Mouse (Mus musculus) frontal cortex, postnatal 25 days (tissue): ENCODE measurements around the gene Samd4.
"Not testable (repeated sequence)": the region's sequence is repeated elsewhere in the genome, so short reads cannot be mapped to it uniquely, and the experiment has no call there.

Experiments used
- DNase-seq, 2 experiments: peaks; one replicate each; pipeline ENCODE4 v3.0.0; 2022; ENCODE audit warnings: low spot score in 2 of 2

The Samd4 gene

DNA sequence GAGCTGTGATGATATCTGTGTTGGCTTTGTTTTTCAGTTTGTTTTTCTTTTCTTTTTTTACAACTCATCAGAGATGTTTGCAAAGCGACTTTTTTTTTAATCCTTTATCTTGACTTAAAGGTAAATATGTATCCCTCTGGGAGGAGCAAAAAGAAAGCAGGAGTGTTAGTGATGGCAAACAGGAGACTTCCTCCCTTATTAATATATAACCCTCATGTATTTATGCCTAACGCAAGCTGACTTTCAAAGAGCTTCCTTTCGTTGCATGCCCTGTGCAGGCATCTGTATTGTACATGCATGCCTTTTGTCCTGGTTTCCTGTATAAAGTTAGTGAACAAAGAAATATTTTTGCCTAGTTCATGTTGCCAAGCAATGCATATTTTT lies 222.5 kb downstream of the Samd4 start:
- no peak for DNase-seq

DNA sequence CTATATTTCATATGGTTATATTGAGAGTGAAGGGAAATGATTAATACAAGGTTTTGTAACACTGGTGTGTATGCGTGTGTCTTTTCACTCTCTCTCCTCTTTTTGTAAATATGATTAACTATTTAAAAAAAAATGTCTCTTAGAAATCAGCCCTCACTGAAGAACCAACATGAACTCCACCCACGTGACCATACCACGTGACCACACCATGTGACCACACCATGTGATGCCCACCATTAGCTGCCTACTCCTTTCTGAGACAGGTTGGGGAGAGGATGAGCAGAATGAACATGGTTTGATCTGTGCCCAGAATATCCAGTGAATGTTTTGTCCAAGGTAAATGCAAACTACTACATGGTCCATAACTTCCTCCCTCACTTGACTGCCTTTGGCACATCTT lies 223.1 kb downstream of the Samd4 start:
- DNase-seq = no peak

DNA sequence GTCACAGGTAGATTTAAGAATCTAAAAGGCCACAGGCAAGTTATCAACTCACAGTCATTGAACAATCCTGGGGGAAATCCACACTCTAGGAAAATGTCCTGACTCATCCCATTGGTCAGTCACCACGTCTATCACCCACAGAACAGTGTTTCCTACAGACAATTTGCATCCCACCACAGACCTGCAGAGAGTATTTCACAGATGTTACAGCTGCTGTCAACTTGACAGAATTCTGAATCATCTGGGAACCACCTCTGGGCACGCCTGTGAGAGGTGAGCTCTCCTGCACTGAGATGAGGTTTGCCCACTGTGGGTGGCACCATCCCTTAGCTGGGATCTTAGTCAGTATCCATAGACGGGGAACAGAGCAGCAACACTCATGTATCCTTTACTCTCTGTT lies 224.8 kb downstream of the Samd4 start:
- DNase-seq = no peak

DNA sequence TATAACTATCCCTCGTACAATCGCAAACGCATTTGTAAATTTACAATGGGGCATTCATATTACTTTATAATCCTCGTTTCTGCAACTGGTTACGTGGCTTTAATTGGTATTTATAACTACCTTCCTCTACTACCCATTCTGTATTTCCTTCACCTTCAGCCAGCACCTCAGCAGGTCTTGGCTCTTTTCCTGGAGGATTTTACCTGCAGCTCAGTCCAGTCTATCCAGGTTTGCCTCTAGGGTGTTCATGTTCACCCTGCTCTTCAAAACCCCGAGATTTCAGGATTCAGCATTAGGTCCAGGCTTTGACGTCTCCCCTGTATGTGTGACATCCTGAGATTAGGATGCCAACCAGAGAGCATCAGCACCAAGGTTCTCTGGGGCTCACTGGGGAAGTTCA lies 227.7 kb downstream of the Samd4 start:
- DNase-seq = not testable (repeated sequence)

DNA sequence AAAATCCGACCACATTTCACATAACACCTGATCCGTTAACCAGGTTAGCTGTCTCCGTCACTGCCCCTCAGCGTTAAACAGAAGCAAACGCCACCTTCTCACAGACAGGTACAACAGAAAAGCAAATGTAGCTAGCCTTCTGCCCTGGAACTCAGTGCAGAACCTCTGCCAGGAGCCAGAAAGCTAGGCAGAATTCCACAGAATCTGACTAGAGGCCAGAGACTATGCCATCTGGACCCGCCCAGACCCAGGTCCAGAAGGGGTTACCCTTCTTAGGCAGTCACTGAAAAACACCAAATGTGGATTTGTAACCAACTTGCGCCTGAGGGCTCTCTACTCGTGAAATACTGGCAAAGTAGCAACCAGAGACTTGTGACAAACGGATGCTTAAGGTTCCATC lies 228.7 kb downstream of the Samd4 start:
- no peak for DNase-seq

DNA sequence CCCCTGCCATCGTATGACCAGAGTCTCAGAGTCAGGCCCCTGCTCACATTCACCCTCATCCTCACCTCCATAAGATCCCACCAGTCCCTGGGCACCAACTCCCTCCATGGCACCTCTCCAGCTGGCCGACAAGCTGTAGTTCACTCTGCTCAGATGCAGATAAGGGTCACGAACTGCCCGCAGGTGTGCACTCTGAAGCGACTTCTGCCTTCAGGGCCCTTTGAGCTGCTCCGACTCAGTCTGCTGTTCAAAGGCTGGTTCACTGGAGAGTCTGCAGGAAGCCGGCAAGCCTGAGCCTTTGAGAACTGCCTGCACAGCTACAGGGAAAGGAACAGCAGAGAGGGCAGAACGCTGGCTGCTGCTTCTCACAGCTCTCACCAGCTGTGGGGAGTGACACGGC lies 232.5 kb downstream of the Samd4 start:
- no peak for DNase-seq

DNA sequence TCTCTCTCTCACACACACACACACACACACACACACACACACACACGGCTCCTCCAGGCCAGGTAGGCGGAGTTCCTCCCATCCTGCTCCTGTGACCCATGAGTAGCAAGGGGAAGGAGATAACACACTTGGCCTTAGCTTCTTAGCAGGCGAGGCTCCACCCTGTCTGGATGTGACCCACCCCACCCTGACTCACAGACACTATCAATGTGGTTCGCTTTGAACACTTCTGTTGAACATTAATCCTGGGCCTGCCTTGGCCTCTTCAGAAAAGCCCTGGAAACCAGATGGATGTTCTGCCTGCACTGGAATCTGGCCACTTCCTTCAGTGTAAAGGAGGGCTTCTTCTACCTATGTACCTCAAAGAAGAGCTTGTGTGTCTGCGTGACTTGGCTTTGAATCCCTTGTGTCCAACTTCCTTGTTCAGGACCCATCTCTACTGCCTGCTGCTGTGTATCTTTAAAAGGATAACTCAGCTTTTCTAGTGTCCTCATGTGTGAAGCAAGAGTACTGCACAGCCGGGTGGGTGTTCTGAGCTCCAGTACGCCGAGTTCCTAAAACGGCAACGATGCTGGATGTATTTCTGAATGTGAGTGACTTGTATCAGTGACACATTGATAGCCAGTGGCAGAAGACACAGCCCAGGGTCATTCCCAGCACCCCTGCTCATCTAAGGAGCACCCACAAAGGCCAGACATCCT lies 233.6 kb downstream of the Samd4 start:
- DNase-seq = no peak

DNA sequence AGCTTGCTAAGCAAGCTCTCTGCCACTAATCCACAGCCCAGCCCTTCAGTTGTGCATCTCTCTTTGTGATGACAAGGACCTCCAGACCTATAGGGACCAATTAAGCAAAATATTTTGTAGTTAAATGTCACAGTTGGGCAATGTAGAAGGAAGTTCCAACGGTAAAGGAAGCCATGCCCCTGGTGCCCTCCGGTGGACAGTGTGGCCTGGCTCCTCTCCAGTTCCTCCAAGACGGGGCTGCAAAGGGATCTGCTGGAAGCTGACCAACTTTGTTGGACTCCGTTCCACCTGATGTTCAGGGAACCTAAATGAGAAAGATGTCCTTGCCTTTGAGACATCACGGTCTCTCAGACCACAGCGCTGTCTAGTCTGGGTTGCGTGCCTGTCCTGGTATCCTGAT lies 234.9 kb downstream of the Samd4 start:
- no peak for DNase-seq

DNA sequence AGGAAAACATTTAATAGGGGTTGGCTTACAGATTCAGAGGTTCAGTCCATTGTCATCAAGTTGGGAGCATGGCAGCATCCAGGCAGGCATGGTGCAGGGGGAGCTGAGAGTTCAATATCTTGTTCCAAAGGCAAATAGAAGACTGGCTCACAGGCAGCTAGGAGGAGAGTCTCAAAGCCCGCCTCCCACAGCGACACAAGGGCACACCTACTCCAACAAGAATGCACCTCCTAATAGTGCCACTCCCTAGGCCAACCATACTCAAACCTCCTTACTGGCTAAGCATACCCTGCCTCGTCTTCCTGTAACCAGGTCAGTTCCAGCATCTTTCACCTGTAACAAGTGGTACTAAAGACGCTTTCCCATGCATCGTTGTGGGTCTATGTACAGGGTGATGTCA lies 245.3 kb downstream of the Samd4 start:
- no peak for DNase-seq

DNA sequence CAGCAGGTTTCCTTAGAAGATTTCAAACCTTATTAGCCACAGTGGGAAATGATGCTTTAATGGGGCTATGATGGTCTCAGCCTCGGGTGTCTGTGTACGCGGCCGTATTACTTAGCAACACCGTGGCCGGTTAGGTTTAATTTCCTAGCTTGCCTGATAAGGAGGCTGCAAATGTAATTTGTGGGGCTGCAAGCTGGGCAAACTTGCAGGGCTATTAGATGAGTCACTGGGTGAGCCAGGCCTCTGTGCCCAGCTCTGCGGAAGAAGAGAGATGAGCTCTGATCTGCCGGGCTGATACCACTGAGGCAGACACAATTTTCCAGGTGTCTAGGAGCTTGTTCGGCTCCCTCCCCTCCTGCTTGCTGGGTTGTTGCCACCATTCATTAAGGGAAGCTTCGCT lies 251.3 kb downstream of the Samd4 start:
- DNase-seq = no peak

DNA sequence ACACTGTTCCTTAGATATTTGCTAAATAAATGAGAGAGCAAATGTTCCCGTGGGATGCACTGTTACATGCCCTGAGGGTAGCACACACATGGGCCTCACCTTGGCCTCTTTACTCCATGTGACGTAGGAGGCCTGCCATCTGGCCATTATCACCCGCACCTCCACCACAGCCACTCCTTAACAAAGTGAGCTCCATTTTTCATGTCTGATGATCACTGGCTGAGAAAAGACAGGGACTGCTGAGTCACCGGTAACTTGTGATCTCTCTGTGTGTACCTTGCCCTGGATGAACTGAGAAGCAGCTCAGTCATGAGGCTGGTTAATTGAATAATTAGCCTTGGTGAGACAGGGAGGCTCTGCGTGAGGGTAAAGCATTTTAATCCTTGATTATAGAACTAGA lies 254.0 kb downstream of the Samd4 start:
- DNase-seq = no peak

DNA sequence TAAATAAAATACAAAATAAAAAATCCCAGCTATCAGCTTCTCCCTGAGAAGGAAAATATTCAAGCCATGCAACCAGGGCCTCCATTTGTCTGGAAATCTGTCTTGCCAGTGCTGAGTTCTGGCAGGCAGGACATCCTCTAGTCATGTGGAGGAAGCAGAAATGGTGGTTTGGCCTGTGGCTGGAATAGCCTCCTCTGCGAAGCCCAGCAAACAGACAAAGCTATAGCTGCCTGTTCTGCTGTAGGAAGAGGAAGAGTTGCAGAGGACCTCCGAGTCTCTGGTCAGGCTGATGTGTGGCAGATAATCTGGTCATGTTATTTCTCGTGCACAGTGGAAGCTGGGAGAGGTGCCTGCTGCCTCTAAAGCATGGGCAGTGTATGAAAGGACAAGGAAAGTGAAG lies 256.2 kb downstream of the Samd4 start:
- no peak for DNase-seq

DNA sequence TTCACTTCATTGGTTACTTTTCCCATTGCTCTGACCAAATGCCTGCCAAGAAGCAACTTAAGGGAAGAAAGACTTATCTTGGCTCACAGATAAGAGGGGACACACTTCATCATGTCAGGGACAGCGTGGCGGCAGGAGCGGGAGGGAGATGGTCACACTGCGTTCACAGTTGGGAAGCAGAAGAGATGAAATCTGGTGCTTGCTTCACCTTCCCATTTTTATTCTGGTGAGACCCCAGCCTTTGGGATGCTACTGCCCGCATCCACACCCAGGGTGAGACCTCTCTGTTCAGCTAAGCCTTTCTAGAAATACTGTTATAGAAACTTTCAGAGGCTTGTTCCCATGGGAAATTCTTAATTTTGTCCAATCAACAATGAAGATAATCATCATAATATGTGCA lies 261.7 kb downstream of the Samd4 start:
- DNase-seq = no peak

DNA sequence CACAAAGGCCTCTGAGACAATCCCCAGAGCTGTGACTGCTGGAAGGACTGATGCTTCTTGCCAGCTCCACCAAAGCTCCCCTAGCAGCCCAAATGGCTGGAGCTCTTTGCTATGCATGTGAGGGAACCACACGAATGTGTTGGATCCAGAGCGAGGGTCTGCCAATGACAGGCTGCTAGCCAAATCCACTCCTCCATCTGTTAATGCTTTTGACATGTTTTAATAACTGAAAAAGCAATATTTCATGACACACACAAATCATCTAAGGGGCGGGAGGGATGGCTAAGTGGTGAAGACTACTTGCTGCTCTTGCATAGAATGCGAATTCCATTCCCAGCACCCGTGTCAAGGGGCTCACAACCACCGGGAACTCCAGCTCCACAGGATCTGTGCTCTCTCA lies 268.7 kb downstream of the Samd4 start:
- DNase-seq = no peak

DNA sequence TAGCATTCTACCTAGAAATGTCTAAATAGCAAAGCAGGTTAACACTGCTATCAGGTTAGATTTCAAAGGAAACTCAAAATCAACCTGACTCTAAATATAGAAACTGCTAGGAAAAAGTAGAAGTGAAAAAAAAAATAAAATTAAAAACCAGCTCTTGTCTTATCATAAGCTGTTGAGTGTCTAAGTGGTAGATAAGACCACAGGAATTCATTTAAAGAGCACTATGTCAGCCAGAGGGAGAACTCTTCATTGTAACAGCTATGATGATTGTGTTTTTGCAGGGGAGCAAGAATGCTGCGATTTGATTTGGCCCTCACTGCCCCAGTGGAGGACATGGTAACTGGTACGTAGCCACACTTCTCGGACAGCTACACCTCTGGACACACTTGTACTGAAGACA lies 271.6 kb downstream of the Samd4 start:
- DNase-seq = no peak
